Mouse (Mus musculus) myocyte (in vitro differentiated cells): ENCODE results near the gene Tlr7. TPM values are rescaled to one million over a fixed set of nuclear protein-coding genes. Genes with fewer than 3 reads are reported as not detected.
A peak's percentile ranks its signal among the peaks of the same experiment; 100 is the strongest.
"Not testable (repeated sequence)": the region's sequence is repeated elsewhere in the genome, so short reads cannot be mapped to it uniquely, and the experiment has no call there.

Experiments
- H3K27me3 ChIP-seq: one replicate; pipeline ENCODE4 v1.6.1; 2011; ENCODE audit not compliant: control insufficient read depth, insufficient read depth, insufficient read length
- H3K36me3 ChIP-seq: one replicate; pipeline ENCODE4 v1.6.1; 2011; ENCODE audit not compliant: control insufficient read depth, insufficient read depth
- H3K4me2 ChIP-seq: one replicate; pipeline ENCODE4 v1.6.1; 2011; ENCODE audit warnings: low read depth, control low read depth
- H3K4me3 ChIP-seq: one replicate; pipeline ENCODE4 v1.5.1; 2011; ENCODE audit warnings: mild to moderate bottlenecking, control low read depth, moderate library complexity
- H3K79me2 ChIP-seq: one replicate; pipeline ENCODE4 v1.6.1; 2011; ENCODE audit not compliant: control insufficient read depth, insufficient read depth
- H3ac ChIP-seq: one replicate; pipeline ENCODE4 v1.6.1; 2011; ENCODE audit not compliant: control insufficient read depth, insufficient read length
- CEBPB ChIP-seq: IDR thresholded peaks from 2 replicates; pipeline ENCODE4 v1.6.1; 2011; ENCODE audit warnings: mild to moderate bottlenecking, moderate library complexity; ENCODE audit not compliant: poor library complexity, insufficient read depth, severe bottlenecking
- E2F4 ChIP-seq: IDR thresholded peaks from one replicate; pipeline ENCODE4 v1.6.1; 2011; ENCODE audit warnings: mild to moderate bottlenecking, control low read depth, moderate library complexity; ENCODE audit not compliant: insufficient read depth
- MAX ChIP-seq: IDR thresholded peaks from one replicate; pipeline ENCODE4 v1.6.1; 2011; ENCODE audit warnings: low read depth, mild to moderate bottlenecking, control low read depth
- MYOD1 ChIP-seq, 3 experiments: IDR thresholded peaks; one replicate each; pipeline ENCODE4 v1.6.1; 2011; ENCODE audit warnings: control low read depth in 2 of 3, low read depth in 2 of 3, mild to moderate bottlenecking in 2 of 3, moderate library complexity in 1 of 3; ENCODE audit not compliant: insufficient read length in 2 of 3, control insufficient read depth in 1 of 3
- MYOG ChIP-seq, 3 experiments: IDR thresholded peaks; one replicate each; pipeline ENCODE4 v1.6.1; 2011; ENCODE audit warnings: control low read depth in 2 of 3, low read depth in 2 of 3, mild to moderate bottlenecking in 2 of 3; ENCODE audit not compliant: insufficient read length in 2 of 3, control insufficient read depth in 1 of 3, insufficient read depth in 1 of 3
- POLR2A ChIP-seq: IDR thresholded peaks from one replicate; pipeline ENCODE4 v1.6.1; 2011; ENCODE audit warnings: low read depth, mild to moderate bottlenecking, control low read depth, moderate library complexity; ENCODE audit not compliant: insufficient read length
- POLR2AphosphoS2 ChIP-seq: IDR thresholded peaks from one replicate; pipeline ENCODE4 v1.6.1; 2011; ENCODE audit warnings: low read depth, control low read depth; ENCODE audit not compliant: insufficient read length
- REST ChIP-seq: IDR thresholded peaks from one replicate; pipeline ENCODE4 v1.6.1; 2011; ENCODE audit warnings: mild to moderate bottlenecking, control low read depth, moderate library complexity; ENCODE audit not compliant: insufficient read depth, insufficient read length
- SRF ChIP-seq: IDR thresholded peaks from one replicate; pipeline ENCODE4 v1.6.1; 2011; ENCODE audit warnings: low read depth; ENCODE audit not compliant: control insufficient read depth, insufficient read length
- TCF12 ChIP-seq: IDR thresholded peaks from one replicate; pipeline ENCODE4 v1.6.1; 2011; ENCODE audit warnings: mild to moderate bottlenecking, control low read depth; ENCODE audit not compliant: poor library complexity, insufficient read depth, severe bottlenecking
- TCF3 ChIP-seq: IDR thresholded peaks from one replicate; pipeline ENCODE4 v1.6.1; 2011; ENCODE audit warnings: low read depth, control low read depth; ENCODE audit not compliant: insufficient read length
- USF1 ChIP-seq: IDR thresholded peaks from one replicate; pipeline ENCODE4 v1.6.1; 2011; ENCODE audit warnings: low read depth, mild to moderate bottlenecking, control low read depth, moderate library complexity
- polyA plus RNA-seq: library from polyadenylated mRNA; unstranded; fragments of >200 nt; fragmentation: generic; extraction: Trizol; gene quantifications from one replicate; pipeline ENCODE4 v1.2.1, GENCODE M21; 2012; ENCODE audit warnings: missing spikeins

Tlr7 gene
- polyA plus RNA-seq, 1 experiment: not detected

GRCm38 (mm10) chrX:167315766-167316165, 14.6 kb downstream of the Tlr7 start:
- Histone ChIP-seq H3K27me3 (no peaks in the 10 kb centered on the region), H3K79me2 (no peaks in the 10 kb centered on the region), H3K36me3 (no peaks in the 10 kb centered on the region), H3K4me3 (no peak overlapping the region), H3ac (no peak overlapping the region), H3K4me2 (no peak overlapping the region)
- no peak for TF ChIP-seq POLR2A
- TF ChIP-seq TCF12: no peak
- no peak for TF ChIP-seq CEBPB
- no peak for TF ChIP-seq POLR2AphosphoS2
- TF ChIP-seq REST: no peak
- TF ChIP-seq TCF3: no peak
- TF ChIP-seq MAX: no peak
- no peak for TF ChIP-seq MYOG (IDR thresholded peaks at IDR 0.05; ENCODE audit: control insufficient read depth in 1 of 3, insufficient read depth in 1 of 3, insufficient read length in 2 of 3, low read depth in 2 of 3)

GRCm38 (mm10) chrX:167315093-167315726, 15.1 kb downstream of the Tlr7 start:
- H3K27me3 ChIP-seq: no peaks in the 10 kb centered on the region
- H3K4me3 ChIP-seq: no peak overlapping the region
- no peaks in the 10 kb centered on the region for H3K36me3 ChIP-seq
- no peaks in the 10 kb centered on the region for H3K79me2 ChIP-seq
- no peak overlapping the region for H3ac ChIP-seq
- TF ChIP-seq MYOG (IDR thresholded peaks at IDR 0.05; ENCODE audit: control insufficient read depth in 1 of 3, insufficient read depth in 1 of 3, insufficient read length in 2 of 3, low read depth in 2 of 3): no peak
- TF ChIP-seq CEBPB: no peak
- TF ChIP-seq POLR2A: no peak
- no peak for TF ChIP-seq TCF3
- no peak for TF ChIP-seq E2F4
- no peak for TF ChIP-seq TCF12
- no peak for TF ChIP-seq MAX
- no peak for TF ChIP-seq SRF
- TF ChIP-seq POLR2AphosphoS2: no peak
- no peak overlapping the region for H3K4me2 ChIP-seq

- H3ac ChIP-seq, H3K4me3 ChIP-seq, H3K79me2 ChIP-seq, H3K27me3 ChIP-seq, H3K36me3 ChIP-seq, H3K4me2 ChIP-seq: not testable (repeated sequence)
These were observed 28.3 kb downstream of the Tlr7 start for GRCm38 (mm10) chrX:167302061-167302460.

- H3K27me3 ChIP-seq: no peaks in the 10 kb centered on the region
- no peak overlapping the region for H3ac ChIP-seq
- no peak for TF ChIP-seq E2F4
- TF ChIP-seq MYOD1 (IDR thresholded peaks at IDR 0.05; ENCODE audit: control insufficient read depth in 1 of 3, insufficient read length in 2 of 3, low read depth in 2 of 3): no peak
- TF ChIP-seq SRF: no peak
- TF ChIP-seq MYOG (IDR thresholded peaks at IDR 0.05; ENCODE audit: control insufficient read depth in 1 of 3, insufficient read depth in 1 of 3, insufficient read length in 2 of 3, low read depth in 2 of 3): no peak
- peak overlapping the region; percentile 44 for H3K4me2 ChIP-seq
- H3K36me3 ChIP-seq: no peaks in the 10 kb centered on the region
- H3K79me2 ChIP-seq: no peaks in the 10 kb centered on the region
- H3K4me3 ChIP-seq: no peak overlapping the region
These were observed 53.4 kb downstream of the Tlr7 start for GRCm38 (mm10) chrX:167276953-167277352.

- TF ChIP-seq POLR2A (no peak), CEBPB (no peak), USF1 (no peak), MYOD1 (IDR thresholded peaks at IDR 0.05; ENCODE audit: control insufficient read depth in 1 of 3, insufficient read length in 2 of 3, low read depth in 2 of 3) (no peak), SRF (no peak), MYOG (IDR thresholded peaks at IDR 0.05; ENCODE audit: control insufficient read depth in 1 of 3, insufficient read depth in 1 of 3, insufficient read length in 2 of 3, low read depth in 2 of 3) (no peak), TCF12 (no peak), POLR2AphosphoS2 (no peak)
- Histone ChIP-seq H3K27me3 (no peaks in the 10 kb centered on the region), H3K79me2 (no peaks in the 10 kb centered on the region), H3K4me2 (peak overlapping the region; percentile 44), H3K4me3 (no peak overlapping the region), H3ac (no peak overlapping the region), H3K36me3 (no peaks in the 10 kb centered on the region)
These were observed 53.8 kb downstream of the Tlr7 start for GRCm38 (mm10) chrX:167276551-167276950.
